Mouse (Mus musculus): ENCODE measurements around the gene Slco1a1. TPM values are rescaled to one million over a fixed set of nuclear protein-coding genes. Genes with fewer than 3 reads are reported as not detected.

Gene Slco1a1
- polyA plus RNA-seq, 1 experiment from 2014 or later: not detected

Other genes with a start within 250 kb of the Slco1a1 start
- gene Gm5724, start 173.2 kb downstream of the Slco1a1 start, polyA plus RNA-seq (2018): not detected in 3 replicates
- not detected in 3 replicates for gene Slco1a4, start 90.8 kb downstream of the Slco1a1 start, polyA plus RNA-seq (2018)
- not detected in 3 replicates for gene Gm6614, start 64.5 kb upstream of the Slco1a1 start, polyA plus RNA-seq (2018)